Mouse (Mus musculus): ENCODE data around the gene Efs. TPM values are rescaled to one million over a fixed set of nuclear protein-coding genes. Genes with fewer than 3 reads are reported as not detected.
"Not testable (repeated sequence)": the region's sequence is repeated elsewhere in the genome, so short reads cannot be mapped to it uniquely, and the experiment has no call there.

The Efs gene
- 3.0 and 3.5 TPM in 2 replicates for polyA plus RNA-seq (2012; rRNA removed)

- WGBS = 11% methylated on average over 57 of the region's 57 CpGs
- no peak for DNase-seq (ENCODE audit: low read depth, low spot score)
Observed at GRCm38 (mm10) chr14:54925349-54926342, at the start of gene Efs. Efs (minus strand) TSS chr14:54926126.

GRCm38 (mm10) chr14:54974068-54974791, 48.3 kb upstream of the Efs start:
- no peak for DNase-seq (ENCODE audit: low read depth, low spot score)
- 89% methylated on average over 6 of the region's 6 CpGs for WGBS

- DNase-seq (ENCODE audit: low read depth, low spot score) = not testable (repeated sequence)
- WGBS = 88% methylated on average over 11 of the region's 11 CpGs
Observed at GRCm38 (mm10) chr14:54972786-54973185, 46.9 kb upstream of the Efs start.

GRCm38 (mm10) chr14:54968344-54968743, 42.4 kb upstream of the Efs start:
- no peak for DNase-seq (ENCODE audit: low read depth, low spot score)

- no peak for DNase-seq (ENCODE audit: low read depth, low spot score)
- 88% methylated on average over 3 of the region's 3 CpGs for WGBS
Observed at GRCm38 (mm10) chr14:54967874-54968273, 41.9 kb upstream of the Efs start.

- 75% methylated on average over 7 of the region's 7 CpGs for WGBS
- DNase-seq (ENCODE audit: low read depth, low spot score) = no peak
Observed at GRCm38 (mm10) chr14:54966320-54966977, 40.5 kb upstream of the Efs start, which contains the start of gene Myh6. Myh6 (minus strand) TSS chr14:54966927.

- WGBS = 47% methylated on average over 6 of the region's 6 CpGs
Observed at GRCm38 (mm10) chr14:54965631-54966030, 39.7 kb upstream of the Efs start.

GRCm38 (mm10) chr14:54965044-54965443, 39.1 kb upstream of the Efs start:
- WGBS = 73% methylated on average over 15 of the region's 15 CpGs

More at GRCm38 (mm10) chr14:54965631-54966030, 39.7 kb upstream of the Efs start:
- no peak for DNase-seq (ENCODE audit: low read depth, low spot score)

GRCm38 (mm10) chr14:54963727-54964126, 37.8 kb upstream of the Efs start:
- 84% methylated on average over 11 of the region's 11 CpGs for WGBS

More at GRCm38 (mm10) chr14:54965044-54965443, 39.1 kb upstream of the Efs start:
- no peak for DNase-seq (ENCODE audit: low read depth, low spot score)

GRCm38 (mm10) chr14:54962714-54963113, 36.8 kb upstream of the Efs start:
- no peak for DNase-seq (ENCODE audit: low read depth, low spot score)

More at GRCm38 (mm10) chr14:54963727-54964126, 37.8 kb upstream of the Efs start:
- no peak for DNase-seq (ENCODE audit: low read depth, low spot score)

GRCm38 (mm10) chr14:54961487-54961886, 35.6 kb upstream of the Efs start:
- WGBS = 71% methylated on average over 5 of the region's 5 CpGs
- DNase-seq (ENCODE audit: low read depth, low spot score) = no peak

More at GRCm38 (mm10) chr14:54962714-54963113, 36.8 kb upstream of the Efs start:
- WGBS = 72% methylated on average over 7 of the region's 7 CpGs

GRCm38 (mm10) chr14:54960769-54961168, 34.8 kb upstream of the Efs start:
- no peak for DNase-seq (ENCODE audit: low read depth, low spot score)
- 59% methylated on average over 10 of the region's 10 CpGs for WGBS

- WGBS = 87% methylated on average over 12 of the region's 12 CpGs
Observed at GRCm38 (mm10) chr14:54959853-54960613, 34.1 kb upstream of the Efs start.

GRCm38 (mm10) chr14:54959197-54959596, 33.3 kb upstream of the Efs start:
- 87% methylated on average over 3 of the region's 3 CpGs for WGBS
- DNase-seq (ENCODE audit: low read depth, low spot score) = no peak

More at GRCm38 (mm10) chr14:54959853-54960613, 34.1 kb upstream of the Efs start:
- DNase-seq (ENCODE audit: low read depth, low spot score) = not testable (repeated sequence)

- 71% methylated on average over 4 of the region's 4 CpGs for WGBS
- DNase-seq (ENCODE audit: low read depth, low spot score) = no peak
Observed at GRCm38 (mm10) chr14:54958503-54958902, 32.6 kb upstream of the Efs start.

GRCm38 (mm10) chr14:54956533-54956932, 30.6 kb upstream of the Efs start:
- DNase-seq (ENCODE audit: low read depth, low spot score) = no peak
- 71% methylated on average over 9 of the region's 9 CpGs for WGBS

GRCm38 (mm10) chr14:54955481-54955880, 29.6 kb upstream of the Efs start:
- WGBS = 74% methylated on average over 3 of the region's 3 CpGs
- no peak for DNase-seq (ENCODE audit: low read depth, low spot score)

- 78% methylated on average over 3 of the region's 3 CpGs for WGBS
- no peak for DNase-seq (ENCODE audit: low read depth, low spot score)
Observed at GRCm38 (mm10) chr14:54954474-54954873, 28.5 kb upstream of the Efs start.

- DNase-seq (ENCODE audit: low read depth, low spot score) = no peak
- 87% methylated on average over 8 of the region's 8 CpGs for WGBS
Observed at GRCm38 (mm10) chr14:54953664-54954206, 27.8 kb upstream of the Efs start.
